Mouse (Mus musculus) erythroblast, embryonic 14.5 days (primary cell): ENCODE results near the gene 1600014C23Rik. TPM values are rescaled to one million over a fixed set of nuclear protein-coding genes. Genes with fewer than 3 reads are reported as not detected.

Source experiments
- H3K27me3 ChIP-seq: 2 replicates; pipeline ENCODE4 v1.6.1; 2012; ENCODE audit warnings: inconsistent platforms; ENCODE audit not compliant: control insufficient read depth
- H3K36me3 ChIP-seq: 2 replicates; pipeline ENCODE4 v1.6.1; 2012; ENCODE audit warnings: mild to moderate bottlenecking, inconsistent platforms; ENCODE audit not compliant: control insufficient read depth
- H3K4me1 ChIP-seq: 2 replicates; pipeline ENCODE4 v1.6.1; 2012; ENCODE audit warnings: inconsistent platforms; ENCODE audit not compliant: control insufficient read depth
- H3K4me3 ChIP-seq: replicated peaks from 2 replicates; pipeline ENCODE3; 2012; ENCODE audit warnings: moderate library complexity, mild to moderate bottlenecking, inconsistent platforms
- H3K9me3 ChIP-seq: 2 replicates; pipeline ENCODE4 v1.6.1; 2012; ENCODE audit warnings: low read length, inconsistent platforms, mixed read lengths; ENCODE audit not compliant: control insufficient read depth
- GATA1 ChIP-seq: IDR thresholded peaks from 2 replicates; pipeline ENCODE4 v1.6.1; 2012; ENCODE audit warnings: low read length, inconsistent platforms, mixed read lengths
- TAL1 ChIP-seq: IDR thresholded peaks from 3 replicates; pipeline ENCODE4 v1.6.1; 2012; ENCODE audit warnings: low read length, inconsistent platforms, mixed read lengths
- polyA plus RNA-seq: library from polyadenylated mRNA; stranded (reverse); fragments of >175 nt; gene quantifications from 2 replicates; pipeline ENCODE4 v1.2.3, GENCODE M21; 2012

1600014C23Rik gene
- polyA plus RNA-seq, 1 experiment, result not detected

GRCm38 (mm10) chr17:45766735-45767535 is 33.3 kb upstream of the 1600014C23Rik start:
- peak overlapping the region; percentile 54 for H3K4me3 ChIP-seq
- no peaks in the 10 kb centered on the region for H3K36me3 ChIP-seq
- no peaks in the 10 kb centered on the region; the same call in 1 of the 2 replicates for H3K27me3 ChIP-seq
- no peaks in the 10 kb centered on the region for H3K9me3 ChIP-seq
- no peak for TF ChIP-seq TAL1
- TF ChIP-seq GATA1, result no peak
- peaks cover 16% of the 10 kb centered on the region for H3K4me1 ChIP-seq

- no peak for TF ChIP-seq GATA1
- TF ChIP-seq TAL1, result no peak
- H3K36me3 ChIP-seq, result no peaks in the 10 kb centered on the region
- H3K4me1 ChIP-seq, result peaks cover 16% of the 10 kb centered on the region
- H3K4me3 ChIP-seq, result no peak overlapping the region
- no peaks in the 10 kb centered on the region; the same call in 1 of the 2 replicates for H3K27me3 ChIP-seq
- no peaks in the 10 kb centered on the region for H3K9me3 ChIP-seq
Measured at GRCm38 (mm10) chr17:45765914-45766313, 32.3 kb upstream of the 1600014C23Rik start.

- no peak for TF ChIP-seq TAL1
- TF ChIP-seq GATA1, result no peak
- H3K4me1 ChIP-seq, result peaks cover 16% of the 10 kb centered on the region
- no peaks in the 10 kb centered on the region for H3K9me3 ChIP-seq
- no peaks in the 10 kb centered on the region for H3K36me3 ChIP-seq
- H3K4me3 ChIP-seq, result no peak overlapping the region
- H3K27me3 ChIP-seq, result no peaks in the 10 kb centered on the region; the same call in 1 of the 2 replicates
Measured at GRCm38 (mm10) chr17:45763188-45763587, 29.5 kb upstream of the 1600014C23Rik start.

- Histone ChIP-seq H3K4me1 (peaks cover 5% of the 10 kb centered on the region), H3K36me3 (no peaks in the 10 kb centered on the region), H3K4me3 (no peak overlapping the region), H3K27me3 (no peaks in the 10 kb centered on the region), H3K9me3 (no peaks in the 10 kb centered on the region)
- TF ChIP-seq TAL1, result no peak
- TF ChIP-seq GATA1, result no peak
Measured at GRCm38 (mm10) chr17:45761902-45762301, 28.3 kb upstream of the 1600014C23Rik start.

DNA sequence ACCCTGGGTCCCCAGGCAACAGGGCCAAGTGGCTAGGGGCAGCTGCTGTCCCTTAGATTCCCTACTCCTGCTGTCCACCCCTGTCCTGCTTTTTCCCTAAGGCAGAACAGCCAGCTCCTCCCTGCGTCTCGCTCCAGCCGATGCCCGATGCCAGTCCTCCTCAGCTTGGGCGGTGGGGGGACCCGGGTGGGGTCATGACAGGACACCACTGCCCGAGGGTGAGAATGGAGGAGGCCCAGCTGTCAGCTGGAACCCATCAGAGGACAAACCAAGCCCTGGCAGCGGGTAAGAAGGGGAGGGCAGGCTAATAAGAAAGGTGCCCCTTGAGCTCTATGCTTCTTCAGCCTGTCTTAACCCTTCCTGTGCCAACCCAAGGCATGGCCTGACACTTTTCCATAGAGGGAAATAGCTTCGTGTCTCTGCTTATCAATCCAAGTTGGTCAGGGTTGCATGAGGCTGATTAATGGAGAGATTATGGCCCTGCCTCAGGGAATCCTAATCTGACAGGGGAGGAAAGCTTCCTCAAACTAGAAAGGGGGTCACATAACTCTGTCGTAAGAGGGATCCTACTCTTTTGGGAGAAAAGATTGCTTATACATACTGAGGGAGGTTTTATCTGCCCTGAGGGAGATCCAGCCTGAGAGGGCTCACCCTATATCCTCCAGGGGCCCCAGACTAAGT is 27.5 kb upstream of the 1600014C23Rik start:
- TF ChIP-seq GATA1 (no peak), TAL1 (no peak)
- no peaks in the 10 kb centered on the region; the same call in 1 of the 2 replicates for H3K4me1 ChIP-seq

DNA sequence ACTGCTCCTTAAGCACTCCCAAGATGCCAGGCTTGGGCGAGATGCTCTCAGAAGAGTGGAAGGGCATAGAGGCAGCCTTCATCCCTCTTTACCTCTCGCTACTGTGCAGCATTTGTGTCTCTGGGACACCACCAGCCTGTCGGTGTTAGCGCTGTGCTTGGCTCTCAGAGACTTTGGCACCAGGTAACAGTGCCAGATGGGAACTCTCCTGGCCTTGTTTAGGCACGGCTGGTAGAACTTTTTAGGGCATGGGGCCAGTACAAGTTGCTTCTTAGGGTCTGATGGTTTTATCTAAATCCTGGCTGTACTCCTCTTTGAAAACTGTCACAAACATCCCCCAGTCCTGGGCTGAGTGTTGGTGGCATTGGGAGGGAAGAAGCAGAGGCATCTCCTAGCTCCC is 26.1 kb upstream of the 1600014C23Rik start:
- H3K4me3 ChIP-seq, result no peak overlapping the region
- TF ChIP-seq GATA1, result no peak
- no peak for TF ChIP-seq TAL1
- H3K36me3 ChIP-seq, result no peaks in the 10 kb centered on the region
- no peaks in the 10 kb centered on the region; the same call in 1 of the 2 replicates for H3K4me1 ChIP-seq
- H3K9me3 ChIP-seq, result no peaks in the 10 kb centered on the region
- H3K27me3 ChIP-seq, result no peaks in the 10 kb centered on the region

More for the DNA sequence above, 27.5 kb upstream of the 1600014C23Rik start:
- H3K27me3 ChIP-seq, result no peaks in the 10 kb centered on the region
- no peaks in the 10 kb centered on the region for H3K36me3 ChIP-seq
- no peak overlapping the region for H3K4me3 ChIP-seq
- H3K9me3 ChIP-seq, result no peaks in the 10 kb centered on the region

DNA sequence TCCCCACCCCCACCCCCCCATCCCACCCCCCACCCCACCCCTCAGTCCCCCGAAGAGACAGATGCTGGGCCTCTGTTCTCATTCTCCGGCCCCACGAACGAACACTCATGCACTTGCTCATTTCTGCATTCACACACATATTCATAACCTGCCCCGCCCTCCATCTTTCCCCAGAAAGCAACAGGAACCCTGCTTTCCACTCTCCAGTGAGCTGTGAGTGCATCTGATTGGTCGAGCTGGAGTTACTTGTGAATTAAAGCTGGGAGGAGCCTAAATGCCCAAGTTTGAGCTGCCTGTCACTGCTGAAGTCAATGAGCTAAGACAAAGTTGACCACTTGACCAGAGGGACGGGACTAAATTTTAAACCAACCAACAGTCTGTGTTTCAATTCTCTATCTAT is 25.2 kb upstream of the 1600014C23Rik start:
- Histone ChIP-seq H3K36me3 (no peaks in the 10 kb centered on the region), H3K4me1 (no peaks in the 10 kb centered on the region; the same call in 1 of the 2 replicates), H3K9me3 (no peaks in the 10 kb centered on the region), H3K27me3 (no peaks in the 10 kb centered on the region), H3K4me3 (no peak overlapping the region)
- TF ChIP-seq GATA1, result no peak

DNA sequence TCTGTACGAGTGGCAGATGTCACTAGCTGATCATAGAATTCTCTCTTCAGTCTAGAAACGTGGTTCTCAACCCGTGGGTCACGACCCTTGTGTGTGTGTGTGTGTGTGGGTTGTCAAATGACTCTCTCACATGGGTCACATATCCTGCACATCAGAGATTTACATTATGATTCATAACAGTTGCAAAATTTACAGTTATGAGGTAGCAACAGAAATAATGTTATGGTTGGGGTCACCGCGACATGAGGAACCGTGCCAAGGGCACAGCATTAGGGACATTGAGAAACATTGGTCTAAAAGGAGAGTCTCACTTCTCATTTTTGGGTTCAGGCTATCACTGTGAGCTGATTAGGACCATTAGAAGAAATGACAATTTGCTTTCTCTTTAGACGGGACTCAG is 24.3 kb upstream of the 1600014C23Rik start:
- H3K9me3 ChIP-seq, result no peaks in the 10 kb centered on the region
- no peak for TF ChIP-seq TAL1
- no peak for TF ChIP-seq GATA1
- H3K4me1 ChIP-seq, result no peaks in the 10 kb centered on the region; the same call in 1 of the 2 replicates
- no peak overlapping the region for H3K4me3 ChIP-seq
- no peaks in the 10 kb centered on the region for H3K27me3 ChIP-seq
- no peaks in the 10 kb centered on the region for H3K36me3 ChIP-seq

- TF ChIP-seq GATA1 (no peak), TAL1 (no peak)
- Histone ChIP-seq H3K4me3 (no peak overlapping the region), H3K4me1 (no peaks in the 10 kb centered on the region; the same call in 1 of the 2 replicates), H3K27me3 (no peaks in the 10 kb centered on the region), H3K36me3 (no peaks in the 10 kb centered on the region), H3K9me3 (no peaks in the 10 kb centered on the region)
Measured at GRCm38 (mm10) chr17:45756831-45757230, 23.2 kb upstream of the 1600014C23Rik start.
